Mouse (Mus musculus): ENCODE data around the gene CN725425. TPM values are rescaled to one million over a fixed set of nuclear protein-coding genes. Genes with fewer than 3 reads are reported as not detected.

CN725425 gene
- polyA plus RNA-seq, 1 experiment from 2014 or later, result not detected

DNA sequence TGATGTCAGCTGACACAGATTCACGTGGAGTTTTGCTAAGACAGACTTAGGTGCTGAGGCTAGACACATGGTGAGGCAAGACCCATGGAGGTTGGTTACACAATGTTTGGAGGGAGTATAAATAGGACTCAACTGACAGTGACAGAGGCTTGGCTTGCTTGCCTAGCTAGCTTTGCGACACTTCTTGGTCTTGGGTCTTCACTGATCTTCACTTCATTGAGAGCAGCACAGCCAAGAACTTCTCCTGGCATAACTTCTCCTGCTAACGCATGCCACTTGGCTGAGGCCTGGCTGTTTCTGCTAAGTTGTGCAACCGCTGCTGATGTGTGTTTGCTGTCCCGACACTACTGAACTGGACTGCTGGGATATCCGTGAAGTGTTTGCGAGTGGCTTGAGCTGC lies 83.5 kb downstream of the CN725425 start:
- WGBS, result 94% methylated on average over 7 of the region's 7 CpGs
- no peak for ATAC-seq (ENCODE audit: low FRiP score, low read depth)
- H3K9me3 ChIP-seq, result no peaks in the 10 kb centered on the region
- no peak overlapping the region for H3K27ac ChIP-seq
- no peak overlapping the region for H3K4me2 ChIP-seq (replicated peaks)
- no peaks in the 10 kb centered on the region for H3K27me3 ChIP-seq (replicated peaks)
- no peaks in the 10 kb centered on the region for H3K4me1 ChIP-seq
- H3K36me3 ChIP-seq, result no peaks in the 10 kb centered on the region
- no peak overlapping the region for H3K4me3 ChIP-seq
- H3K9ac ChIP-seq, result no peak overlapping the region

DNA sequence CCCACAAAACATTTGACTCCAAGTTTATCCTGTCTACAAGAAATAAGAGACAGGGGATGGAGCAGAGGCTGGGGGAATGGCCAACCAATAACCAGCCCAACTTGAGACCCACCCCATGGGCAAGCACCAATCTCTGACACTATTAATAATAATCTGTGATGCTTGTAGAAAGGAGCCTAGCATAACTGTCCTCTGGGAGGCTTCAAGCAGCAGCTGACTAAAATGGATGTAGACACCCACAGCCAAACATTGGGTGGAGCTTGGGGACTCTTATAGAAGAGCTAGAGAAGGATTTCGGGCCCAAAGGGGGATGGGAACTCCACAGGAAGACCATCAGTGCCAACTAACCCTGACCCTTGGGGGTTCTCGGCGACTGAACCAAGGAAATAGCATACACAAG lies 84.1 kb downstream of the CN725425 start:
- Histone ChIP-seq H3K4me1 (no peaks in the 10 kb centered on the region), H3K4me2 (replicated peaks) (no peak overlapping the region), H3K27me3 (replicated peaks) (no peaks in the 10 kb centered on the region), H3K4me3 (no peak overlapping the region), H3K9me3 (no peaks in the 10 kb centered on the region), H3K36me3 (no peaks in the 10 kb centered on the region), H3K9ac (no peak overlapping the region), H3K27ac (no peak overlapping the region)
- 90% methylated on average over 3 of the region's 3 CpGs for WGBS
- ATAC-seq (ENCODE audit: low FRiP score, low read depth), result no peak

DNA sequence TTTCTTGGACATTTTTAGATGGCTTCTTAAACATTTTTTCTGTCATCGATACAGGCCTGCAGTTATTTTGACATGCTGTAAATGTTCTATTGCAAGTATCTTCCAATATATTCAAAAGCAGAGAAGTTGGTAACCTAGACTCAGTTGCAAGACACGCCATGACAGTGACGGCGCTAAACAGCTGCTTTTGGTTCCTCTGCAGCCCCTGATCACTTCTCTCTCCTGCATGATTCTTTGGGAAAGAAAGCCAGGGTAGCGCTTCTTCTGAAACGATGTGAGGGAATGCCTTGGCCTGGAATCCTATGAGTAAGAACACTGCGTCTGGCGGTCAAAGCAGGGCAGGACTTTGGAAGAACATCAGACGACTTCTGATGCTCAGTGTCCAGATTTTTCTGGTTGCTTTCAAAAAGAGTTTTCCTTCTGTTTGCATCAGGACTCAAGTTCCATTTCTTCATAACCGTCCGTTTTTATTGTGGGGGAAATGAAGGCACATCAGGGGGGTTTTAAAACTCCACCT lies 100.1 kb downstream of the CN725425 start:
- H3K27me3 ChIP-seq (replicated peaks), result no peaks in the 10 kb centered on the region
- no peaks in the 10 kb centered on the region for H3K4me1 ChIP-seq
- ATAC-seq (ENCODE audit: low FRiP score, low read depth), result no peak
- no peaks in the 10 kb centered on the region for H3K36me3 ChIP-seq
- 84% methylated on average over 11 of the region's 11 CpGs for WGBS
- no peaks in the 10 kb centered on the region for H3K9me3 ChIP-seq
- H3K4me3 ChIP-seq, result no peak overlapping the region
- H3K27ac ChIP-seq, result no peak overlapping the region
- H3K9ac ChIP-seq, result no peak overlapping the region
- H3K4me2 ChIP-seq (replicated peaks), result no peak overlapping the region

DNA sequence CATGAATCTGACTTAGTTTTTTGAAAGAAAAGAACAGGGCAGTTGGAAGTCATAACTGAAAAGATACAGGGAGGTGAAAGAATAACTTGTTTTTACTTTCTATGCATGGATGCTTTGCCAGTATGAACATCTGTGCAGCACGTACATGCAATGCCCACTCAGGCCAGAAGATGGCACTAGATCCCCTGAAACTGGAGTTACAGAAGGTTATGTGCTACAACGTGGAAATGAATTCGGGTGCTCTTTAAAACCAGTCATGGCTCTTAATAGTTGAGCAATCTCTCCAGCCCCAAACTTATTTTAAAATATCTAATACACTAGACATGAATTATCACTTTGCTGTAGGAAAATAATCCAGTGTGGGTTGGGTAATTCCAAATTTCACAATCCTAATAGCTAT lies 102.1 kb downstream of the CN725425 start:
- WGBS, result 14% methylated on average over 3 of the region's 3 CpGs
- Histone ChIP-seq H3K36me3 (no peaks in the 10 kb centered on the region), H3K4me2 (replicated peaks) (no peak overlapping the region), H3K9ac (no peak overlapping the region), H3K9me3 (no peaks in the 10 kb centered on the region), H3K27me3 (replicated peaks) (no peaks in the 10 kb centered on the region), H3K27ac (no peak overlapping the region), H3K4me1 (no peaks in the 10 kb centered on the region), H3K4me3 (no peak overlapping the region)
- peak; percentile 66; the same call in 1 of the 2 replicates for ATAC-seq (ENCODE audit: low FRiP score, low read depth)

DNA sequence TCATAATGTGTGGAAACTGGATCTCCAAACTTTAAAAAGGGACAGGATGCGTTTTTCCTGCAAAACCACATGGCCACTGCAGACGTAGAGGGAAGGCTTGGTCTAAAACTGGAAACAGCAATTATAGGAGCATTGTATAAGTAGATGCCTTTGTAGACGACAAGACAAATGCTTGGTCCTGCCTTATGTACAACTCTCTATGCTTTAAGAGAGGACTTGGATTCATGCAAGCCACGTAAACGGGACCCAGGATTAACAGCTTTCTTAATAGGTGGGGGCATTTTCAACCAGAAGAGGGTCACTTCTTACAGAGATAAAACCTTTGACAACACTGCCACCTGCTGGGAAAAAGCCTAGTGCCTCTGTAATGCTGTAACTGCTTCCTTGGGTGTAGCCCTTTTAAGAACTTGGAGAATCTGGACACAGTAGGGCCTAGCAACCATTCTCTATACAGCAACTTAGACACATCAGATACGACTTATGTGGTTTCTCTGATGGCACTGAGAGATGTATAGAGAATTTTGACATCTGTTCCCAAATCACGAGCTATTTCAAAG lies 105.1 kb downstream of the CN725425 start:
- WGBS, result 51% methylated on average over 7 of the region's 7 CpGs
- Histone ChIP-seq H3K9me3 (no peaks in the 10 kb centered on the region), H3K27ac (no peak overlapping the region), H3K4me2 (replicated peaks) (no peak overlapping the region), H3K4me1 (no peaks in the 10 kb centered on the region), H3K36me3 (no peaks in the 10 kb centered on the region), H3K4me3 (no peak overlapping the region), H3K9ac (no peak overlapping the region), H3K27me3 (replicated peaks) (no peaks in the 10 kb centered on the region)
- ATAC-seq (ENCODE audit: low FRiP score, low read depth), result peak; percentile 48; the same call in 1 of the 2 replicates

Other genes with a start within 250 kb of the CN725425 start
- 37.0 and 37.4 TPM in 2 replicates for gene Kif21a, start 149.5 kb upstream of the CN725425 start, polyA plus RNA-seq (2016; fragmentation: Nextera tagmentation; extraction: Ambion mirVana)
- gene Abcd2, start 7.7 kb upstream of the CN725425 start, polyA plus RNA-seq (2016; fragmentation: Nextera tagmentation; extraction: Ambion mirVana), result 12.7 and 15.1 TPM in 2 replicates

Measured in neural tube, embryonic 12.5 days (tissue).